Mouse (Mus musculus) lung, embryonic 16.5 days (tissue): ENCODE results near the gene Gm6583. TPM values are rescaled to one million over a fixed set of nuclear protein-coding genes. Genes with fewer than 3 reads are reported as not detected.

Source experiments
- polyA plus RNA-seq: library from polyadenylated mRNA; unstranded; fragments of >200 nt; fragmentation: Nextera tagmentation; extraction: Ambion mirVana; gene quantifications from 2 replicates; pipeline ENCODE4 v1.2.1, GENCODE M21; 2015

The Gm6583 gene
- polyA plus RNA-seq, 1 experiment from 2014 or later: 0.15 TPM

Other genes starting within 250 kb of the Gm6583 start
- gene Cryba4, start 103.5 kb downstream of the Gm6583 start, polyA plus RNA-seq: 0.84 and 1.0 TPM in 2 replicates
- gene Crybb1, start 100.2 kb downstream of the Gm6583 start, polyA plus RNA-seq: 3.1 and 3.5 TPM in 2 replicates
- gene Tpst2, start 79.3 kb downstream of the Gm6583 start, polyA plus RNA-seq: 66.8 and 67.9 TPM in 2 replicates
- gene Tfip11, start 29.7 kb downstream of the Gm6583 start, polyA plus RNA-seq: 31.1 TPM in 2 replicates
- gene Srrd, start 13.0 kb downstream of the Gm6583 start, polyA plus RNA-seq: 34.5 and 36.8 TPM in 2 replicates
- gene Hps4, start 12.9 kb downstream of the Gm6583 start, polyA plus RNA-seq: 28.9 and 34.8 TPM in 2 replicates
- 1.7 and 1.9 TPM in 2 replicates for gene Asphd2, start 38.8 kb upstream of the Gm6583 start, polyA plus RNA-seq
- gene Gm6588, start 93.4 kb upstream of the Gm6583 start, polyA plus RNA-seq: not detected in 2 replicates
- 0.38 and 0.39 TPM in 2 replicates for gene Sez6l, start 221.2 kb upstream of the Gm6583 start, polyA plus RNA-seq